Mouse (Mus musculus) layer of hippocampus, adult 9-10 months (tissue): ENCODE data around the gene Ankrd63.

Source experiments
- DNase-seq: peaks from one replicate; pipeline ENCODE4 v3.0.0; 2022; ENCODE audit warnings: low spot score

Ankrd63 gene

DNA sequence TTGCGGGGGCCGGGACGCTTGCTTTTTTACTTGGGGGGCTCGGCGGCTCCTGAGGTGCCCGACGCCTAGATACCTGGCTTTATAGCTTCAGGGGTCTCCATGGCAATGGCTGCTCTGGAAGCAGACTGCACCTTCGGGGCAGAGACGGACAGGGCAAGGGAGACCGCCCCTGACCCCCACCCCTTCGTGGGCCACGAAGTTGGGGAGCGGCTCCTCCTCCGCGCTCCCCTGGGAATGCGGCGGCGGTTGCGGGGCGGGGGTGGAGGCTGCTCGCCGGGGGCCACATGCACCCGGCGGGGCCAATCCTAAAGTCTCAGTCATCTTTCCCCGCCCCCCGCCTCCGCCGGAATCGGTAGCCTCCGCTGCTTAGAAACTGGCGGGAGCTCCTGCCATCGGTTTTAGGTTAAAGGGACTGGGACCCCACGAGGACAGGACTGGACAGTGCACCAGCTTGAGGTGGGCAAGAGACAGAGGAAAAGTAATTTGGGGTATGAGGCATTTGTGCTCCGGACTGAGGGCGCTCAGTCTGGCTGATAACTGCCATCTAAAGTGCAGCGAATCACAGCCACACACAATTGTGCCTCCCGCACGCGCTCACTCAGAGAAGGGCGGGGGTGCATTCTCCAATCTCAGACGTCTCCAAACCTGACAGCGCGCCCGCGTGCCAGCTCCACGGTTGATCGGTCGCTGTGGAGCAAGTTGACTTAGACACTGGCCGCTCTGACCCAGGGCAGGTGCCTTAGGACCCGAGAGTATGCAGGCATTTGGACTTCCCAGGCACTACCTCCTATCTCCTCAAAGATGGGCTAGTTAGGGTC, at the start of gene Ankrd63:
Gene Ankrd63, minus strand, starts transcription at position 51 of the 818 bp plus-strand sequence.
- no peak for DNase-seq

GRCm38 (mm10) chr2:118752792-118753108, 49.0 kb upstream of the Ankrd63 start:
- DNase-seq: no peak

DNA sequence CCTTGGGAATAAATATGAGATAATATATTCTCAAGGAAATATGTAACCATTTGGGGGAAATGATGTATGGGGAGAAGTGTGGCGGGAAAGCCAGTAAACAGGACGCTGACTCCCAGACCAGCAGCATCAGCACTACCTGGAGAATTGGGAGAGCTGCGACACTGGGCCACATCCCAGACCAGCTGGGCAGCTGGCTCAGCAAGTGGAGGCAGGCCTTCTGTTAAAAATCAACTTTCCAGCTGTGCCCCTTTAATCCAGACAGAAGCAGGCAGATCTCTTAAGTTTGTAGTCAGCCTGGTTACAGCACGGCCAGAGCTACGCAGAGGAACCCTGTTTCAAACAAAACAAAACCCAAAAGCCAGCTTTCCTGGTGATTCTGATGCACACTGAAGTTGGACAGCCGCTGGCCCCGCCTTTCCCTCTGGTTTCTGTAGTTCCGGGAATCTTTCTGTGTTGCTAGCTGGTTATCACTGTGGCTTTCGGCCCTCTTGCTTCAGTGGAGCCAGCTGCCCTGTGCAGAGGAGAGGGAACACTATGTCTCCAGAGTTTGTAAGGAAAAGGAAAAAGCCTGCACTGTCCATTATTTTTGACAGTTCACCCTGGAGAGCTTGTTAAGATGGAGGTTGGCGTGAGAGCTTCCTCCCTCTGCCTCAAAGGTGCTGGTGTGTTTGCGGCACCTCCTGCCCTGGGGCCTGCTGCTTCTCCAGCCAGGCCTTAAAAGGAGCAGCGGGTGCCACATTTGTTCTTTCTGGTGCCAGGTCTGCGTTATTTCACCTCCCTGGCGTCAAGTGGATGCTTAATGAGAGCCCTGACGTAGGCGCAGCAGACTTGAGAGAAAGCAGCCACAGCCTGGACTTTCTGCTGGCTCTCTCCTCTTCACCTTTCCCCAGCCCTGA, 48.4 kb upstream of the Ankrd63 start:
- DNase-seq: no peak

DNA sequence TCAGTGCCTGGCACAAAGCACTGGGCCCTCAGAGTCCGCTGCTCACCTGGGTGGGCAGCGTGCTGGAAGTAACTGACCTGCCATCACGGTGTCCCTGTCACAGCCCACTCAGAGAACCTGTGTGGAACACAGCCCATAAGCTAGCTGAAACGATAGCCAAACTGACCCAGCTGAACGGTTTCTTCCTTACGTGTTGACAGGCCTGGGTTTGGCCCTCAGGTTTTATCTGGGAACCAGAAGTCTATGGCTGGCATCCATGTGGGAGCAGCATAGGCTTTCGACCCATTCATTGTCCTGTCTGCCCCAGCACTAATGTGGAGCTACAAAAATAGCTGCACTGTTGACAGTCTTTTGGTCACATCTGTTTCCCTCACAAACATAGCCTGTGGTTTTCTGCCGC, 46.7 kb upstream of the Ankrd63 start:
- no peak for DNase-seq

DNA sequence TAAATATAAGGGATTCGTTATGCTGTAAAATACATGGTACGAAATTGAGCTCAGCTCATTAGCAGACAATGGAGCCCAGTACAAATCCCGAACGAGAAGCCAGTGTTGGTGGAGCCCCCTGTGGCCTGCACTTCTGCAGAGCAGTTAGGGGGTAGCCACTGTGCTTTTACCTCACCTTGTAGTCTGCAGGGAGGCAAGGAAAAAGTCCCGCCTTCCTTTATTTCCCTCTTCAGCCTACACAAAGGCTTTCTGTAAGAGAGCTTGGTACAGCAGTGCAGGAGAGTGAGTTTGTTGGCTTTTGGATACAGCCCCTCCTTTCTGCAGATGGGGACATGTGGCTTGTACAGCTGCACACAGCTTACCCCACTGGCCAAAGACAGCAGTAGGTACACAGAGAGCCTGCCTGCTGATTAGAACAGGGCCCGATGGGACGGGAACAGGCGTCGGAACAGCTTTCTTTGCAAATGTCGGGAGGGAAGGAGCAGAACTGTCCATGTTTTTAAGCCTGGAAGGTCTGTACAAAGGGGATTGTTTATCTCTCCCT, 45.6 kb upstream of the Ankrd63 start:
- DNase-seq: no peak

- no peak for DNase-seq
Observed at GRCm38 (mm10) chr2:118747301-118747960, 43.7 kb upstream of the Ankrd63 start.

DNA sequence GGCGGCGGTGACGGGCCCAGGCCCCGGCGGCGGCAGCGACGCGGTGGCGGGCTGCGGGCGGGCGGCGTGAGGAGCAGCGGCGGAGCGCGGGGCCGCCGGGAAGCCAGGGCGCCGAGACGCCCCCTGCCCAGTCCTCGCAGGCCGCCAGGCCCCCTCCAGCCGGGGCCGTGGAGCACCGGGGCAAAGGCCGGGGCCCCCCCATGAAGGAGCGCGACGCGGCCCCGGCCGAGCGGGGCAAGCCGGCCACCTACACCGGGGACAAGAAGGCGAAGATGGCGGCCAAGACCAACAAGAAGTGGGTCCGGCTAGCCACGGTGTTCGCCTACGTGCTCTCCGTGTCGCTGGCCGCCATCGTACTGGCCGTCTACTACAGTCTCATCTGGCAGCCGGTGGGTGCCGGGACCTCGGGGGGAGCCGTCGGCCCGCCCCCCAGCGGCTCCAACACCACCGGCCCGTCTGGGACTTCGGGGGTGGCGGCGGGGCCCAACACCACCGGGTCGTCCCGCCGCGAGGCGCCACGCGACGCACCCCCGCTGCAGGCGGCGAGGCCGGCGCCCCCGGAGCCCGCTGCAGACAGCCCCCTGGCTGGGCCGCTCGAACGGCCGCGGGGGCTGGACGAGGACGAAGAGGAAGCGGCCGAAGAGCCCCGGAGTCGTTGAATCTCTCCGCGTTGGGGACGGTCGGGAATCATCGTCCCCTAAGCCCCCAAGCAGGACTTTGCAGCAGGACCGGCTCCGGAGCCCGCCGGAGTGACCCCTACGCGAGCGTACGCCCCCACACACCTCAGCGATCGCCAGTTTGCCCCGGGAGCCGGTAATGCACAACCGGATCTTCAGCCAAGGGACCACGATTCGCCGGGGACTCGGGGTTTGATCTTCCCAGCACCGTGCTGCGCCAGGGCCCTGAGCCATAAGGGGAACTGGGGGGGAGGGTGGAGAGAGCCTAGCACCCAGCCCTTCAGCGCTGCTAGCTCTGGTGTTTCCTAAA, 42.4 kb upstream of the Ankrd63 start:
- no peak for DNase-seq

DNA sequence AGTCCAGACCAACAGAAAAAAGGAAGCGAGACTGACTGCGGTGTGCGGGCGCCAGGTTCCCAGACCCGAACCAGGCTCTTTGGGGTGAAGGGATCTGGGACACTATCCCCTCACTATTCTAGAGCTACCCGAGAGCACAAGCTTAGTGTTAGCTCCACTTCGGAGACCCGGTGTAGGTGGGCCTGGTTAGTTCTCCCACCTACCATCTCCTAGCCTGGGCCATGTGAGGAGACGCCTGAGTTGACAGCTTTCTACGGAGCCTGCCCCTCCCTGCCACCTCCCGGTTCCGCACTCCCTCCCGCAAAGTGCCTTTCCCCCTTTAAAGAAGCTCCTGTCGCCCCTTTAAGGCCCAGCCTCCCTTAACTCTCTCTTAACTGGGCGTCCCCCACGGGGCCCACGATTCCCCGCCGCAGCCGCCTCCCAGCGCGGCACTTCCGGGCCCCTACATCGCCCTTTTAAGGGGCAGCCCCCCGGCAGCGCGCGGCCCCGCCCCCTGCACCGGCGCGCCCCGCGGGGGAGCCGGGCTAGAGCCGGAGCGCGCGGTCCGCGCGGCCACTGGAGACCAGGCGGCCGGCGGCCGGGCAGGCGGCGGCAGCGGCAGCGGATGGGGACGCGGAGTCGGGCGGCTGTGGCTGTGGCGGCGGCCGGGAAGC, 41.6 kb upstream of the Ankrd63 start, which contains the start of gene Inafm2:
Gene Inafm2, plus strand, starts transcription at position 527 of the 653 bp plus-strand sequence.
- no peak for DNase-seq

GRCm38 (mm10) chr2:118744621-118745020, 40.9 kb upstream of the Ankrd63 start:
- no peak for DNase-seq

DNA sequence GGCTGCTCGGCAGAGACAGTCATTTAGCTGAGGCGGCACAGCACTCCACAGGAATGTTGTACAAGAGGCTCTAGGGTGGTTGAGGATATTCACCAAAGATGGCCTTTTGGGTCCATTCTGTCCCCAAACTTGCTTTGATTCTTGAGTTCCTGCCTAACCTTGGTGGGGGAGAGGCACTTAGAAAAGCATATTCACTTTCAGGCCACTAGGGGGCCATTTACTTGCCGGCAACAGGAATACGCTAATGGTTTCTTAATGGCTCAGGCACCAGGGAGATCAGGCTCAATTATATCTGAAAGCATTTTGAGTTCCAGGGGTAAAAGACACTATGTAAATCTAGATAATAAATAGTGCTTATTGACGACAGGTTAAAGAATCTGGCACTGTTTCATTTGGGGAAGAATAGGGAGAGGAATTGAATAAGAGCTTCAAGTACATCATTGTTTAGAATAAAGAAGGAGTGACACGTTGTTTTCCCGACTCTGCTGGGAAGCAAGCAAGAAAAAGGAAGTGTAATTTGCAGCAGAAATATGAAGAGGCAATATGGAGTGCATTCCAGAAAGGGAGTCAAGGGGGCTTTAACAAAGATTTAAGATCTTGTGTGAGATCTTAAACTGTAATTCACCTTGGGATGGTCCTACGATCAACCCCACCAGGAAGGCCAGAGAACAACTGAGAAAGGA, 39.6 kb upstream of the Ankrd63 start:
- no peak for DNase-seq

DNA sequence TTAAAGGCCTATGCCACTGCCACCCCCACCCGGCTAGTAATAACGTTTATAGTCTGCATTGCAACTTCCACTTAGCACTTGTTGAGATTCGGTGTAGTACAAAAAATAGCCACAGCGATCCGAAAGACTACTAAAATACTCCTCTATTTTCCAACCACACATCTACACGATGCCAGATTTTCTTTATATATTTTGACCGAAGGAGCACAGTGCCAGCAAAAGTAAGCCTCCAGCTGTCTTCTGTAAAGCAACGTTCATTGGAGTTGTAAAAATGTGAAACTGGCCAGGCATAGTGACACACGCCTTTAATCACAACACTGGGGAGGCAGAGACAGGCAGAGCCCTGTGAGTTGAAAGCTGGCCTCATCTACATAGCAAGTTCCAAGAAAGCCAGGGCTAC, 37.4 kb upstream of the Ankrd63 start:
- no peak for DNase-seq

DNA sequence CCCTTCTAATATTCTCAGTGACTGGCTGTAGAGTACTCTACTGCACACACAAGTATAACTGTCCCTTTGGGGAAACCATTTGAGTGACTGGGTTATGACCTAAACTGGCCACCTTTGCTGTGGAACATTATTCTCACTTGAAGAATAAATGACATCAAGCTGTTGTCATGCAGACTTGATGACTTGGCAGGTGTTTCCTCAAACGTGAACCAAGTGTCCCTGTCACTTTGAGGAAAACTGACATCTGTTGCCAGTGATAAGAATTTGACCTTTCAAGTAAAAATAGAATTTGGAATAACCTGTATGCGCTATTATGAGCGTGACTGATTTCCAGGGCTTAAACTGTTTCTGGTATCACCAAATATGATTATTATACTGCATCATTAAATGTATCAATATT, 36.6 kb upstream of the Ankrd63 start:
- DNase-seq: no peak

GRCm38 (mm10) chr2:118733341-118733740, 29.6 kb upstream of the Ankrd63 start:
- no peak for DNase-seq

DNA sequence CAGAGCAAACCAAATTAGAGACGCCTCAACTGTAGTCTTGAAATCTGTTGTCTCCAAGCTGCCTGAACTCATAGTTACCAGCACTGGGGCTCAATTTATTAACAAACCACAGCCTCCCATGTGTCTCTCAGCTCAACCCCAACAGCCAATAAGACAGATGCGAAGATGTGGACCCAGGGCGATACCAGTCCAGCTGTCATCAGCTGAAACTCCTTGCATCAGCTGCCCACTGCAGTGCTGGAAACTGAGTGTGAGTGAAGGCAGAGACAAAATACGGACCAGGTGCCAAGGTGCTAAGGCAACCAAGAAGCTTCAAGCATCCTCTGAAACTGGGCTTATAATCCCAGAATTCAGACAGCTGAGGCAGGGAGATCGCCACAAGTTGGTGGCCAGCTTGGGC, 28.2 kb upstream of the Ankrd63 start:
- no peak for DNase-seq

DNA sequence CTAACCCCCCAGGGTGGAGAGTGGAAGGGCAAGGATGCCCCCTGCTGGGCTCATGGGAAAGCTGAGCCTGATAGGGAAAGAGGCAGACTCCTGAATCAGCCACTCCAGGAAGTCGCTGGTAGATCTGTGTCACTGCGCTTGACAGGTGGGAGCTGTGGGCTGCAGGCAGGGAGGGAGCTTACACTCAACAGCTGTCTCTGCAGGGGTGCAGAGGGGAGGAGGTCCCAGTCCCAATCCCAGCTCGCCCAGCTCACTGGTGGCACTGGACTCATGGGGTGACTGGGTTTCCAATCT, 26.8 kb upstream of the Ankrd63 start:
- DNase-seq: no peak

DNA sequence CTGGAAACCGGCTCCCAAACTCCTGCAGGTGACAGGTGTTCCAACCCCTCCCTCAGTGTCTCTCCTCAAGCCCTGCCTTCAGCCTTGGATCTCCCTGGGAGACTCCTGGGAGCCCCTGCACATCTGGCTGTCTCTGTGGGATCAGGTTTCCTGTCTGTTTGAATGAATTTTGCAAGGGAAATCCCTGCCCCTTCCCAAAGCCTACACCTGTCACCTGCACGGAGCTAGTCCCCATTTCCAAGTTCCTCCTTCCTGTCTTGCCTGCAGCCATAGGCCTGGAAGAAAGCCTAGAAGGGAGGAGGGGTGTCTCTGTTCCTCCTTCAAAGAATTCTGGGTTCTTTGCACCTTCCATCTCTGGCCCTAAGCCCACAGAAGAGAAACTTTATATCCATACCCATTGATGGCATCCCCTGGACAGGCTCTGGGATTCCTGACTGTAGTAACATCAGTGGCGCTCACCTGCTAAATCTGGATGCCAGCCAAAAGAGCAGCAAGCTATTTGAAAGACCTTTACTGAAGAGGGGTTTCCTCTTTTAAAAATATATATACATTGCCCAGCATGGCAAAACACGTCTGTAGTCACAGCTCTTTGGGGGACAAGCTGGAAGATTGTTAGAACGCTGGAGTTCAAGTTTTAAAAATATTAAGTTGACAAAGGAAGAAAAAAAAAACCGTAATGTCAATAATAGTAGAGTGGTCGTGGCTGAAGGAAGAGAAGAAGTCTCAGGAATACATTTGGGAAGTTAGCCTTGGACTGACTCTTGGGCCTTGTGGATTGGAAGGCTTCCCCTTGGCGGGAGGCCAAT, 26.3 kb upstream of the Ankrd63 start:
- no peak for DNase-seq

- DNase-seq: no peak
Observed at GRCm38 (mm10) chr2:118729194-118729593, 25.4 kb upstream of the Ankrd63 start.

GRCm38 (mm10) chr2:118728337-118728736, 24.6 kb upstream of the Ankrd63 start, which contains the start of gene Plcb2:
Plcb2 (minus strand) TSS chr2:118728438.
- DNase-seq: no peak

DNA sequence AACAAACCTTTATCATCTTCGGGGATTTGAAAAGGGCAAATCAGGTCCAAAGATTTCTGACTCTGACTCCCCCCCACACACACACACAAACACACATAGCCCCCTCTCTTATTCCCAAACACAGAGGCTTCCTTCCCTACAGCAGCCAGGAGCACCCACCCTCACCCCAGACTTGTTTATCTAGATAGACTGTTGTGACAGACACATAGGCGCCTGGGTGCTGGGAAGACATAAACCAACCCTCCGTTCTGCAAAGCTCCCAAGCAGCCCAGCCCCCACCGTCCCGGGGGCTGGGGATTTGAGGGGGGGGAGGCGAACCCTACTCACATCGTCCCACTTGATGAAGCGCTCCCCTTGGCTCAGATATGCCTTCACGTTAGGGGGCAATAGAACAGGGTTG, 24.1 kb upstream of the Ankrd63 start:
- no peak for DNase-seq
